Mouse (Mus musculus) lung, postnatal 0 days (tissue): Measurements from ENCODE around the gene Tmem59.

Experiments used
- CTCF ChIP-seq: IDR thresholded peaks from 2 replicates; pipeline ENCODE4 v1.5.1; 2016; ENCODE audit warnings: antibody characterized with exemption, mild to moderate bottlenecking
- EP300 ChIP-seq: IDR thresholded peaks from 2 replicates; pipeline ENCODE4 v1.6.1; 2016; ENCODE audit warnings: antibody characterized with exemption, mild to moderate bottlenecking, control low read depth

- no peak for TF ChIP-seq EP300
- no peak for TF ChIP-seq CTCF
Measured at GRCm38 (mm10) chr4:107130534-107130933, 47.7 kb upstream of the Tmem59 start.
